Mouse (Mus musculus) kidney, adult 2 months (tissue): Measurements from ENCODE around the gene Jph2.

Experiments used
- CTCF ChIP-seq: fragments of 200-500 bp; conservative IDR thresholded peaks from 2 replicates; pipeline ENCODE4 v1.5.1; 2011; ENCODE audit warnings: low read depth, mild to moderate bottlenecking, control low read depth, low read length, moderate library complexity, mixed read lengths; ENCODE audit not compliant: insufficient read depth, insufficient read length
- POLR2A ChIP-seq: fragments of 200-500 bp; IDR thresholded peaks from one replicate; pipeline ENCODE4 v1.6.1; 2011; ENCODE audit warnings: low read depth, low read length, control low read depth

DNA sequence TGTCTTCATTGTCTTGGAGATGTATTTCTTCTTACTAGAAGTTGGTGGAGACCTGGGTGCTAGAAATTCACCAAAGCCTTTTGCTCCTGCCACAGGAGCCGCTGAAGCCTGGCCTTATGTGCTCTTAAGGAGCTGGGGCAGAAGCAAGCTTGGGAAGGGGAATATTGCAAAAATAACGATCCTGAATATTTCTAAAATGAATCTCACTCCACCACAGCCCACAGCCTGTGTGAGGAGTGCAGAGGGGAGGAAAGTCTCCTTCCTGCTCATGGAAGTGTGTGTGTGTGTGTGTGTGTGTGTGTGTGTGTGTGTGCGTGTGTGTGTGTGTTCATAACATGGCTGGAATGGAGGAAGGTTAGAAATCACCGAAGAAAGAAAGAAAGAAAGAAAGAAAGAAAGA lies 977 bp upstream of the Jph2 start:
- TF ChIP-seq POLR2A = no peak
- no peak for TF ChIP-seq CTCF
